Mouse (Mus musculus) left cerebral cortex, adult 2 months (tissue): ENCODE measurements around the gene Gm18336. TPM values are rescaled to one million over a fixed set of nuclear protein-coding genes. Genes with fewer than 3 reads are reported as not detected.

ENCODE experiments used
- DNase-seq, 2 experiments: peaks; one replicate each; pipeline ENCODE4 v3.0.0; 2021 to 2022; ENCODE audit warnings: low spot score in 2 of 2, mixed read lengths in 1 of 2; ENCODE audit errors: extremely low spot score in 1 of 2
- H3K27ac ChIP-seq: fragments of 200-600 bp; 2 replicates; pipeline ENCODE4 v1.8.1; 2022
- H3K4me3 ChIP-seq: fragments of 200-600 bp; 2 replicates; pipeline ENCODE4 v1.8.1; 2022
- CTCF ChIP-seq: fragments of 200-600 bp; IDR thresholded peaks from 2 replicates; pipeline ENCODE4 v1.8.1; 2022; ENCODE audit warnings: antibody characterized with exemption, mild to moderate bottlenecking, moderate library complexity
- intact Hi-C: fragments of 180-260 bp; cut with DNase I; formaldehyde crosslinking; loops from one replicate; pipeline ENCODE4 v1.15.1; 2025
- total RNA-seq, 2 experiments: library from RNA; stranded (reverse); gene quantifications; 2 replicates each; pipeline ENCODE4 v1.2.3; 2021

The Gm18336 gene
- total RNA-seq, 2 experiments from 2014 or later, result 0.20 TPM; not detected in 1

GRCm38 (mm10) chrX:73363291-73363690 is 35.2 kb downstream of the Gm18336 start:
- no peak for TF ChIP-seq CTCF
- intact Hi-C loops, result no loop called here
- H3K4me3 ChIP-seq, result no peak overlapping the region
- DNase-seq, result no peak
- H3K27ac ChIP-seq, result no peak overlapping the region

- no peak overlapping the region for H3K4me3 ChIP-seq
- no peak for TF ChIP-seq CTCF
- intact Hi-C loops, result no loop called here
- DNase-seq, result no peak
- no peak overlapping the region for H3K27ac ChIP-seq
Observed at GRCm38 (mm10) chrX:73356719-73357118, 41.8 kb downstream of the Gm18336 start.

- Histone ChIP-seq H3K27ac (no peak overlapping the region), H3K4me3 (no peak overlapping the region)
- DNase-seq, result no peak
- TF ChIP-seq CTCF, result no peak
- intact Hi-C loops, result no loop called here
Observed at GRCm38 (mm10) chrX:73356163-73356562, 42.4 kb downstream of the Gm18336 start.

Other genes starting within 250 kb of the Gm18336 start
- not detected for gene Xlr5b, start 249.9 kb downstream of the Gm18336 start, total RNA-seq
- under 1 TPM in 1 of 2 experiments, not detected in 1; 0.63 TPM for gene DXBay18, start 249.3 kb downstream of the Gm18336 start, total RNA-seq
- gene Spin2d, start 221.7 kb downstream of the Gm18336 start, total RNA-seq, result not detected
- 1 to 10 TPM in 1 of 2 experiments, under 1 TPM in 1; 0.26 to 8.9 TPM for gene Xlr3b, start 206.5 kb downstream of the Gm18336 start, total RNA-seq
- gene Xlr4b, start 184.4 kb downstream of the Gm18336 start, total RNA-seq, result 1 to 10 TPM in 1 of 2 experiments, not detected in 1; 2.0 TPM
- gene F8a, start 170.4 kb downstream of the Gm18336 start, total RNA-seq, result 10 to 100 TPM; 16.3 to 18.6 TPM
- gene Xlr4c, start 155.6 kb downstream of the Gm18336 start, total RNA-seq, result not detected
- gene Xlr3c, start 133.3 kb downstream of the Gm18336 start, total RNA-seq, result not detected
- not detected for gene Xlr5a, start 105.8 kb downstream of the Gm18336 start, total RNA-seq
- not detected for gene Xlr5c, start 105.8 kb downstream of the Gm18336 start, total RNA-seq
- not detected for gene Gm45015, start 61.9 kb downstream of the Gm18336 start, total RNA-seq
- gene Zfp275, start 56.1 kb downstream of the Gm18336 start, total RNA-seq, result 10 to 100 TPM; 18.6 to 21.3 TPM
- gene Zfp92, start 12.4 kb upstream of the Gm18336 start, total RNA-seq, result 1 to 10 TPM; 1.9 to 2.1 TPM
- gene Trex2, start 36.6 kb upstream of the Gm18336 start, total RNA-seq, result not detected
- gene Haus7, start 60.3 kb upstream of the Gm18336 start, total RNA-seq, result 1 to 10 TPM; 7.9 to 9.2 TPM
- gene Bgn, start 84.9 kb upstream of the Gm18336 start, total RNA-seq, result 10 to 100 TPM; 15.5 to 17.6 TPM
- gene Atp2b3, start 104.3 kb upstream of the Gm18336 start, total RNA-seq, result 100 to 1,000 TPM in 1 of 2 experiments, 10 to 100 TPM in 1; 99.8 to 105 TPM
- gene Dusp9, start 240.7 kb upstream of the Gm18336 start, total RNA-seq, result under 1 TPM; 0.68 to 0.70 TPM